Mouse (Mus musculus): ENCODE data around the gene Pinlyp.
A peak's percentile ranks its signal among the peaks of the same experiment; 100 is the strongest.

Pinlyp gene

DNA sequence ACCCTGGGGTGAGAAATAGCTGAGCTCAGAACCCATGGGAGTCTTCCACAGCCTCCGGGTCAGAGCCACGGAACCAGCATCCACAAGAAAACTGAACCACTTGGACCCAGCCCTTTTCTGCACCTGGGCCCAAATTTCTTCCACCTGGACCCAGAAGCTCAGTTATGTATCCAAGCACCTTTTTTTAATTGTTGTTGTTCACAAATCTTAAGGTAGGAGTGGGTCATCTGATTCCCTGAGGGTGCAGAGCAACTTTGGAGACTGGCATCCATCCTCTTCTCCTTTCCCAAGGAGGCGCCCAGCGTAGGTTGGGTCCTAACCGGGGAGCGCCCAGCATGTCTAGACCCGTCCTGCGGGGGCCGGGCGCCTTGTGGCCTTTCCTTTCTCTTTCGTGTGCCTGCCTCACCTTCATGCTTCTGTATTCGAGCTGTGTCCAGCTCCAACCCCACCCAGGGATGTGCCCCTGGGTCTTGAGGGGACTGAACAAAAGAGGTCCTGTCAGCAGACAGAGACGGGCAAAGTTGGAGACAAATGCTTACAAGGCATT, at the start of gene Pinlyp, which contains the start of gene Xrcc1:
Pinlyp (minus strand) TSS at position 51 of the 547 bp plus-strand sequence.
Xrcc1 (plus strand) TSS at position 222 of the 547 bp plus-strand sequence.
- DNase-seq (ENCODE audit: low read depth, low spot score): no peak

GRCm38 (mm10) chr7:24595464-24595863, 49.5 kb upstream of the Pinlyp start:
- DNase-seq (ENCODE audit: low read depth, low spot score): no peak

GRCm38 (mm10) chr7:24594309-24594803, 48.4 kb upstream of the Pinlyp start:
- no peak for DNase-seq (ENCODE audit: low read depth, low spot score)

DNA sequence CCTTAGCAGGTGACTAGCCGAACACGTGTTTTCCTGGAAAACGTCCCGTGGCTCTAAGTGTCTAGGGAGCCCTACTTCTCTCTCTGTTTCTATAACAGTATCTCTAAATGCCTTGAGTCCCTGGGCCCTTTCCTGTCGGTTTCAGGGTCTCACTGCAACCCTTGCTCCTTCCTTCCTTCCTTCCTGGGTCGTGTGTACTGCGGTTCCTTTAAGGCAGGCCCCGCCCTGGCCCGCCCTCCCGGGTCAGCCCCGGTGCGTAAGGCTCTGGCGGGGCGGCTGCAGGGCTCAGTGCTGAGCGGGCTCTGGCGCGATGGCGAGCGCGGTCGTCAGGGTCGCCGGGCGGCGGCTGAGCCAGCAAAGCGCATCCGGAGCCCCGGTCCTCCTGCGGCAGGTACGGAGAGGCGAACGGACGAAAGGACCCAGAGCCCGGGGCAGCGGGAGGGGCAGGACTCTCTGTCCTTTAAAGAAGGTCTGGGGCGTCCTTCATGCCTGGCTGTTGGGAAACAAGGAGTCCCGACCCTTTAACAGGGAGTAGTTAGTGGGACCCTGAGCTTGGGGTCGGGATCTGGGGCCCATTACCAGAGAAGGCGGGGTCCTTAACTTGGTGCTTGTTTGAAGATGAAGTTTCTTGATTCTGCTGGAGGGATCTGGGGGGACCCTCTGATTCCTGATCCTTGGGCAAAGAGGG, 47.8 kb upstream of the Pinlyp start:
- DNase-seq (ENCODE audit: low read depth, low spot score): peak; percentile 69

- no peak for DNase-seq (ENCODE audit: low read depth, low spot score)
These were observed 46.9 kb upstream of the Pinlyp start for GRCm38 (mm10) chr7:24592781-24593180.

- DNase-seq (ENCODE audit: low read depth, low spot score): no peak
These were observed 46.2 kb upstream of the Pinlyp start for GRCm38 (mm10) chr7:24592163-24592562.

- DNase-seq (ENCODE audit: low read depth, low spot score): no peak
These were observed 45.8 kb upstream of the Pinlyp start for GRCm38 (mm10) chr7:24591735-24592134.

- no peak for DNase-seq (ENCODE audit: low read depth, low spot score)
These were observed 42.4 kb upstream of the Pinlyp start for GRCm38 (mm10) chr7:24588336-24588735.

GRCm38 (mm10) chr7:24587330-24588105, 41.6 kb upstream of the Pinlyp start, which contains the start of the genes Ethe1 and Zfp575:
Gene Ethe1 (plus strand): TSS chr7:24587543.
Gene Zfp575 (minus strand): TSS chr7:24587641.
- DNase-seq (ENCODE audit: low read depth, low spot score): peak; percentile 86

- no peak for DNase-seq (ENCODE audit: low read depth, low spot score)
These were observed 40.9 kb upstream of the Pinlyp start for GRCm38 (mm10) chr7:24586828-24587227.

DNA sequence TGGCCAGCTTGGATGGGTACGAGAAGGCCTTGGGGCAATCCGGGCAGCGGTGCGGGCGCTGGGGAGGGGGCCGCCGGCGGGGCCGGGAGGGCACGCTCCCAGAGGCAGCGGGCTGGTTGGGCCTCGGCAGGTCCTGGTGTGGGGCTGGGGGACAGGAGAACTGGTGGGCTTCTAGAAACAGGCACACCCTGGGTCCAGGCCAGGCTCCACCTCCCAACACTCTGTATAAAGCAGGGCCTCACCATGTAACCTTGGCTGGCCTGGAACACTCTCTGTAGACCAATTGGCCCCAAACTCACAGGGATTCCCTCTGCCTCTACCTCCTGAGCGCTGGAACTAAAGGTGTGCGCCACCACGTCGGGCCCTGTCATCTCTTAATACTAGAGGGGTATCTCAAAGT, 40.1 kb upstream of the Pinlyp start:
- no peak for DNase-seq (ENCODE audit: low read depth, low spot score)

DNA sequence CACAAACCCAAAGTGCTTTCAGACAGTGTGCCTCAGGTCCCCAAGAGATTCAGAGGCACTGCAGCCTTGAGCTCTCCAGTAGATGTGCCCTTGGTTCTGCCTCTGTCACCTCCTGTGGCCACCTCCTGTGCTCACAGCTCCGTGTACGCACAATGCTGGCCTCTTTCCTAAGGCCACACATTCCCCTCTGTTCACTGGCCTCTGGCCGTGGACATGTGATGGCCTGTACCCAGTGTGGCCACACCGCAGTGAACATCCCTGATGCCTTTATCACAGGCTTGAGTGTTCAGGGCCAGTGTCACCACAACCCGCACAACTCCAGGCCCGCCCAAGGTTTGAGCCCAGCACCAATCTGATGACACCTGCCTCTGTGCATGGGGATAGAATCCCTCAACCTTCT, 39.0 kb upstream of the Pinlyp start:
- DNase-seq (ENCODE audit: low read depth, low spot score): no peak

DNA sequence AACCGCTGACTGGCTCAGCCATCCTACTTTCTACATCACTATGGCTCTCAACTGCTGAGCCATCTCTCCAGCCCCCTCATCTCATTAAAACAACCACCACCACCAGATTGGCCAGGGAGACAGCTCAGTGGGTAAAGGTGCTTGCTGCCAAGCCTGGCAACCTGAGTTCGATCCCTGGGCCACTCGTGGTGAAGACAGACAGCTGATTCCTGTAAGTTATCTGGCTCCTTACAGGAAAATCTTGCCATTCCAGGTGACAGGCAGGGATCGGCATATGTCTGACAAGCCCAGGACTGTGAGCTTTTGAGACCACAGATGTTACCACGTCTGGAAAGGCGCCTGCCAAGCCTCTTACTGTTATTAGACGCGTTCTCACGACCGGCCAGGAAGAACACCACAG, 31.9 kb upstream of the Pinlyp start:
- DNase-seq (ENCODE audit: low read depth, low spot score): no peak

DNA sequence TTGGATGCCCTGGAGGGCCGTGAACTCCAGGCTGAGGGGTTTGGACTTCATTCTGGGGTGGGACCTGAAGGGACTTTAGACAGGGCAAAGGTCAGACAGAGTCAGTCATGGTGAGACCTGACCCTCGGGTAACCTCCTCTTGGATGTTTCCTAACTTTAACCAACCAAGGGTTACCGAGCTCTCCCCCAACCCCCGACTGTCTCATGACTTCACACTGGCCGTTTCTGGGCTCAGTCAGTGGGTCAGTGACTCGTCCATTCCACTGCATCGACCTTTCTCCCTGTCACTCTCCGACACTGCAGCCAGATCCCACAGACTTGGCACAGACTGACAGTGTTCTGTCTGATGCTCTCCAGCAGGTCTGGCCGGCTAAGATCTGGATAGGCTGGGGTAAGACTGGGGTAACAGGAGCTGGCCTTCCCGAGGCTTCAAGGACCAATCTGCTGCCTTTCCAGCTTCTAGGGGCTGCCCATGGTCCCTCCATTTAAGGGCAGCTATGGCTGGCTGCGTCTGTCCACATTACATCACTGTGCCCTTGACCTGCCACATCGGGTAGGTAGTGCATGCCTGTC, 28.4 kb upstream of the Pinlyp start:
- no peak for DNase-seq (ENCODE audit: low read depth, low spot score)

DNA sequence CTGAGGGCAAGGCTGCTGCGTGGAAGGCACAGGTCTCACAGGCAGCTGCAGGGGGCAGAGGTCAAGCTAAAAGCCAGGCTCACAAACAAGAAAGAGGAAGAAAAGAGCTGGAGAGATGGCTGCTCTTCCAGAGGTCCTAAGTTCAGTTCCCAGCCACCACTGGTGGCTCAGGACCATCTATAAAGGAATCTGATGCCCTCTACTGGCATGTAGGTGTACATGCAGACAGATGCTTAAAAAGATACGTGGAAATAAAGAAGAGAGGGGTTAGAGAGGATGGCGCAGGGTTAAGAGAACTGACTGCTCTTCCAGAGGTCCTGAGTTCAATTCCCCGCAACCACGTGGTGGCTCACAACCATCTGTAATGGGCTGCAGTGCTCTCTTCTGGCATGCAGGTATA, 26.5 kb upstream of the Pinlyp start:
- no peak for DNase-seq (ENCODE audit: low read depth, low spot score)

GRCm38 (mm10) chr7:24571071-24571470, 25.2 kb upstream of the Pinlyp start:
- no peak for DNase-seq (ENCODE audit: low read depth, low spot score)

DNA sequence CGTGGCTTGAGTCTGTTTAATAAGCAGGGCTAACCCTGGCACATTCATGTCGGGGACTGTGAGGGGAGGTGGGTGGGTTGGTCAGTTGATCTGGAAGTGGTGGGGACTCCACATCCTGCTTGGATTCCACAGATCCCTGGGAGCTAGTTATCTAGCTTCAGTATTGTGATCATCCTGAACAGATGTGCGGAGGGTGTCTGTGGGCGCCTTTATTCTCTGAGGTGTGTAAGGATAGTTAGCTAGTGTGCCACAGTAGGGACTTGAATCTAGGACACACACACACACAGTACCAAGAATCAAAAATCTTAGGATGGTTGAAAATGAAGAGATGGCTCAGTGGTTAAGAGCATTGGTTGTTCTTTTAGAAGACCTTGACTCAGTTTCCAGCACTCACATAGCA, 22.6 kb upstream of the Pinlyp start:
- no peak for DNase-seq (ENCODE audit: low read depth, low spot score)

- no peak for DNase-seq (ENCODE audit: low read depth, low spot score)
These were observed 20.3 kb upstream of the Pinlyp start for GRCm38 (mm10) chr7:24566206-24566605.

DNA sequence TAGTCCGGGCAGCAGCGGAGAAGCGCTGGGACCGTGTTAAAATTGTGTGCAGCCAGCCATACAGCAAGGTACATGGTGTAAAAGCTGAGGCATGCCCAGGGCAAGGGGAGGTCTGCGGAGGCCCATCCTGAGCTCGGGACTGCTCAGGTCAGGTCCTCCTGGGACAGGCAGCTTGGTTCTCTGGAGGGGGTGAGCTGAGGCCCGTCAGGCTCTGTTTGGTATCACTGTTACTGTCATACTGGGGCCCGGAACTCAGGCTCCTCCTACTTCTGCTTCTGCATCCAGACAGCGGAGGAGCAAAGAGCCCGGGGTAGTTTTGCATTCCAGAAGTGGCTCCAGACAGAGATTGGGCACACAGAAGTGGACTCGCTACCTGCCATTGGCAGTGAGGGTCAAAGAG, 19.7 kb upstream of the Pinlyp start:
- DNase-seq (ENCODE audit: low read depth, low spot score): no peak

DNA sequence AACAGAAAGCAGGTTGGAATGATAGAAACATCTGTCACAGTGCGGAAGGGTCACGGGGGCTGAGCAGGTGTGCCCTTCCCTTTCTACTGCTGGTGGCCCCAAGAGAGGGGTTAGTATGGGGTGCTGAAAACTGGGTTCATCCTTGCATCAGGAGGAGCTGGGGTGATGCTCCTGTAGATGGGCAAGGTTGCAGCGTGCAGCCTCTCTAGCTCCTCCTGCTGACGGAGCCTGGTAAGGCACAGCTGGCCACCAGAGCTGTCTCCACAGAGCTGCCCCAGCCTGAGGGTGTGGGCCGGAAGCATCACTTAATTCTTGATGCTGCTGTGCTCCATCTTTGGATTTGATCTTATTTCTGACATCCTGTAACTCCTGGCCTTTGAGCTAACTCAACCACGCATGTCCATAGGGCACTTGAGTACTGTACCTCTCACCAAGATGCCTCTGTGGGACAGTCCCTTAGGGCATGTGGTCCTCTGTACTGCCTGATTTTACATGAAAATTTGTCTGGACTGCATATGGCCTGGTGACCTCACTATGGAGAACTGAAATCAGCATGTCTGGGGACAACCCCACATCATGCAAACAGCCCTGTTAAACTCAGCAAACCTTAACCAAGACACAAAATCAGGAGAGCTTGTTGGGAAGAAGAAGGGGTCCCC, 18.8 kb upstream of the Pinlyp start:
- DNase-seq (ENCODE audit: low read depth, low spot score): peak; percentile 71

DNA sequence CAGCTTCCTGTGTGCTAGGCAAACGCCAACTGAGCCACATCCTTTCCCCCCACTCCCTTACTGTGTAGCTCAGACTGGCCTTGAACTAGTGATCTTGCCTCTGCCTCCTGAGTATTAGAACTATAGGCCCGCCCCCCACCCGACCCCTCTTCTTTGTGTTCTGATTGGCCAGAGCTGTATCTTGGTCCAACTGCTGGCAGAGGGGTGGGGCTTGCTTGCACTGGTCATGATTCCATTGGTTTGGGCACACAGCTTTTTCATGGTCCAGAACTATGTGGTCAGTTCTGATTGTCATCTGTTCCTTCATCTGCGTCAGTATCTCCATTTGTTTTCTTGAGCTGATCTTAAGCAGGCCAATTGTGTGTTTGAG, 17.9 kb upstream of the Pinlyp start:
- no peak for DNase-seq (ENCODE audit: low read depth, low spot score)

All from mesoderm, embryonic 11.5 days (tissue).